Mouse (Mus musculus) liver, embryonic 15.5 days (tissue): ENCODE results near the gene Fer1l5. TPM values are rescaled to one million over a fixed set of nuclear protein-coding genes. Genes with fewer than 3 reads are reported as not detected.

ENCODE experiments used
- ATAC-seq: fragments of 200-750 bp; cut with Nextera tagmentation; 2 replicates; pipeline ENCODE4 v1.8.0; 2017; ENCODE audit warnings: moderate number of reproducible peaks, mild to moderate bottlenecking, moderate library complexity; ENCODE audit not compliant: insufficient read depth
- H3K27ac ChIP-seq: fragments of 300-500 bp; sonication (generic); replicated peaks from 2 replicates; pipeline ENCODE4 v1.5.1; 2015; ENCODE audit warnings: mild to moderate bottlenecking, inconsistent platforms
- H3K27me3 ChIP-seq: fragments of 300-500 bp; sonication (generic); 2 replicates; pipeline ENCODE4 v1.6.1; 2015; ENCODE audit warnings: mild to moderate bottlenecking, inconsistent platforms
- H3K36me3 ChIP-seq: fragments of 300-500 bp; sonication (generic); replicated peaks from 2 replicates; pipeline ENCODE4 v1.6.1; 2015; ENCODE audit warnings: moderate library complexity, mild to moderate bottlenecking, inconsistent platforms
- H3K4me1 ChIP-seq: fragments of 300-500 bp; sonication (generic); replicated peaks from 2 replicates; pipeline ENCODE4 v1.6.1; 2015; ENCODE audit warnings: inconsistent platforms
- H3K4me2 ChIP-seq: fragments of 300-500 bp; sonication (generic); 2 replicates; pipeline ENCODE4 v1.6.1; 2015; ENCODE audit warnings: moderate library complexity, mild to moderate bottlenecking, inconsistent platforms
- H3K4me3 ChIP-seq: fragments of 300-500 bp; sonication (generic); replicated peaks from 2 replicates; pipeline ENCODE4 v1.5.1; 2015; ENCODE audit warnings: mild to moderate bottlenecking, inconsistent platforms
- H3K9ac ChIP-seq: fragments of 300-500 bp; sonication (generic); 2 replicates; pipeline ENCODE4 v1.6.1; 2015; ENCODE audit warnings: moderate library complexity, mild to moderate bottlenecking, inconsistent platforms
- H3K9me3 ChIP-seq: fragments of 300-500 bp; sonication (generic); replicated peaks from 2 replicates; pipeline ENCODE4 v1.6.1; 2016; ENCODE audit warnings: inconsistent platforms
- WGBS: fragments of 180-500 bp; shearing (Covaris S2); methylation state at CpG from one replicate; pipeline ENCODE4 v1.1.7; 2015; ENCODE audit warnings: mixed read lengths; ENCODE audit not compliant: insufficient replicate concordance; 5-methylcytosine and 5-hydroxymethylcytosine counted together
- polyA plus RNA-seq: library from polyadenylated mRNA; unstranded; fragments of >200 nt; fragmentation: Nextera tagmentation; extraction: Ambion mirVana; gene quantifications from 2 replicates; pipeline ENCODE4 v1.2.1, GENCODE M21; 2015

Fer1l5 gene
- polyA plus RNA-seq, 1 experiment from 2014 or later, result 0.23 TPM

DNA sequence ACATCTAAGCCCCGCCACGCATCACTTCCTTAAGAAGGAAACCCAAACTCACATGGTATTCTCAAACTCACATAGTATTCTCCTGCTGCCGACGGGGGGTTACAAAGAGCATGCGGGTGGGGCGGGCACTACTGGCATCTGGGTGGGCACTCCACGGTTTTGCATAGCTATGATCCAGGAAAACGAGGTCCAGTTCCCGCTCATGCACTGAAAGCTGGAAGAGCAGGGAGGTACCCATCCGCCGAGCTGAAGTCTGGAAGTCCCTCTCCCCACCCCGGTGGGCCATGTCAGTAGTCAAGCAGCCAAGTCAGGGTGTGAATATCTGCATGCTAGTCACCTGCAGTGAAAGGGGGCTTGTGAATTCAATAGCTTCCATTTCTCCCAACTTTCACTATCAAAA, 4.4 kb upstream of the Fer1l5 start:
- Histone ChIP-seq H3K9me3 (no peaks in the 10 kb centered on the region), H3K27ac (no peak overlapping the region), H3K36me3 (peaks cover 35% of the 10 kb centered on the region), H3K9ac (peak overlapping the region; percentile 94), H3K27me3 (peaks cover 11% of the 10 kb centered on the region; the same call in 1 of the 2 replicates), H3K4me1 (peaks cover 36% of the 10 kb centered on the region), H3K4me3 (peak overlapping the region; percentile 92), H3K4me2 (peak overlapping the region; percentile 84)
- WGBS, result 47% methylated on average over 12 of the region's 12 CpGs
- ATAC-seq, result no peak

DNA sequence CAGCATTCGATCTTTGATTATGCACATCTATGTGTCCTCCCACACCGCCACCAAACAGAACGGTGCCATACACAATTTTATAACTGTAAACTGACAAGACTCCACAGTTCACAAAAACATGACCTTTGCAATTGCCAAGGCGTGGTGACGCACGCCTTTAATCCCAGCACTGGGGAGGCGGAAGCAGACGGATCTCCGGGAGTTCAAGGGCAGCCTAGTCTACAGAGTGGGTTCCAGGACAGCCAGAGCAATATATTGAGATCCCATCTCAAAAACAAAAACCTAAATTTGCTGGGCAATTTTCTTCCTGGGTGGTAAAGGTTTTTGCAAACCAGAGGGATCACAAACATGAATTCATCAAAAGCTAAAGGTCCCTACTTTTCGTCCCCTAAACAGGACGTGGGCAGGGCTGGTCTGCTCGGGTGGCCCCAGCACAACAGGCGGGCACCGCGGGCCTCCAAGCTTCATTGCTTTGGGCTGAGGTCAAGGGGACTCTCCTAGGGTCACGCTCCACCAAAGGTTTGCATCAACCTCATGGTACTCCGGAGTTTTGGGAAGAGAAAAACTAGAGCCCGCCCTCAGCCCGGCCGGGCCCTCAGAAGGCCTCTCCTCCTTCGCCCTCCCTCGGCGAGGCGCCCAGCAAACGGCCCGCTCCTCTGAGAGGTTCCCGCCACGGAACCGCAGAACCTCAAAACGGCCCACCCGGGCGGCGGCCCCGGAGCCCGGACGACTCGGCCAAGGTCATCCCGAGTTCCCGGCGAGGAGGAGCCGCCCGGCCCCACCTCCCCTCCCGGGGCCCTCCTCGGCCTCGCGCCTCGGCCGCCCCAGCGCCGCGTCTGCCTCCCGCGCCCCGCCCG, 3.8 kb upstream of the Fer1l5 start:
- Histone ChIP-seq H3K27me3 (peaks cover 16% of the 10 kb centered on the region; the same call in 1 of the 2 replicates), H3K9ac (peak overlapping the region; percentile 94), H3K4me1 (peaks cover 36% of the 10 kb centered on the region), H3K27ac (peak overlapping the region; percentile 76), H3K4me2 (peak overlapping the region; percentile 84), H3K36me3 (peaks cover 28% of the 10 kb centered on the region), H3K9me3 (no peaks in the 10 kb centered on the region), H3K4me3 (peak overlapping the region; percentile 92)
- ATAC-seq, result peak; percentile 85
- 3% methylated on average over 46 of the region's 55 CpGs for WGBS

DNA sequence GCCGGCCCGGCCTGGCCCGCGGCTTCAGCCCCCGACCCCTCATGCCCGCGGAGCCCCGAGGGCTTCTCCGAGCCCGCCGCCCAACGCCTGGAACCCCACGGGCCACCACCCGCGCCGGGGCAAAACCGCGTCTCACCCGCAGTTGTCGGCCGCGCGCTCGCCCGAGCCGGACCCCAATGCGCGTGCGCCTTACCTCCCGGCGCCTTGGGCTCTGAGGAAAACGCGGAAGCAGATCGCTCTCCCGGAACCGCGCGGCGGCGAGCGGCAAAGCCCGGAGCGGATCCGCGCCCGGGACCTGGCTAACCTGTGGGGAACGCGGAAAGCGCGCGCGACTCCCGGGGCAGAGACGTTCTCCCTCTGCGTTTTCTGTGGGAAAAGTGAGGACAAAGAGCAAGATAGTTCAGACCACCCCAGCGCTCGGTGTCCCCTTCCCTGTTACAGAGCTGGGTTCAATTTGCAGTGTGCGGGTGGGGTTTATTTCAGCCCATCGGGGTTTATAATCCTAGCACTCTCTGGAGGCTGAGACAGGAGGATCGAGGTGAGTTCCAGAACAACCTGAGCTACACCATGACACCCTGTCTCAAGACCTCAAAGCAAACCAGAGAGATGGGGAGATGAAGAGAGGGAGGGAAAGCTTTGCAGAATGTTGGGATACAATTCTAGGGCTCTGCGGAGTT, 3.0 kb upstream of the Fer1l5 start, which contains the start of gene Kansl3:
Gene Kansl3, minus strand, starts transcription at position 213 of the 677 bp plus-strand sequence.
- peak within 1 kb of the TSS; percentile 76 for H3K27ac ChIP-seq
- H3K27me3 ChIP-seq, result peaks cover 24% of the 10 kb centered on the region
- H3K4me3 ChIP-seq, result peak within 1 kb of the TSS; percentile 92
- peaks cover 21% of the 10 kb centered on the region for H3K36me3 ChIP-seq
- peak within 1 kb of the TSS; percentile 94 for H3K9ac ChIP-seq
- 3% methylated on average over 61 of the region's 61 CpGs for WGBS
- ATAC-seq, result peak; percentile 84
- H3K4me1 ChIP-seq, result peaks cover 36% of the 10 kb centered on the region
- H3K9me3 ChIP-seq, result no peaks in the 10 kb centered on the region
- H3K4me2 ChIP-seq, result peak within 1 kb of the TSS; percentile 84

DNA sequence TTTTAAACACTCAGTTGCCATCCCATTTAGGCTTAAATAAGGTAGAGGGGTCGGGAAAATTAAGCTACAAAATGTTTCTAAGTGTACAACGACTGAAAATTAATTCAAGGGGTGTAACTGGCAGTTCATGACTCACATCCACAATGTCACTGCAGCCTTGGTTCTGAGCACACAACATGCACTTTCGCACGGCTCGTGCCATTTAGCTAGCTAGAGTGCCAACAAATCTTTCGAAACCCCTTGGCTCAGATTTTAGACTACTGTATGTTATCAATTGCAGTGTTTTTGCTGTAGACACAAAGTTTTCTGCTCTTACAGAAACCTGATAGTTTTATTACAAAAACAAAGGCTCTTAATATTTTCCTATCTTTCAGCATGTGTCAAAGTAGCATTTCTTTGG, 1.2 kb upstream of the Fer1l5 start:
- H3K9ac ChIP-seq, result no peak overlapping the region
- ATAC-seq, result no peak
- peaks cover 36% of the 10 kb centered on the region for H3K4me1 ChIP-seq
- 68% methylated on average over 6 of the region's 6 CpGs for WGBS
- no peak overlapping the region for H3K4me3 ChIP-seq
- no peak overlapping the region for H3K4me2 ChIP-seq
- no peaks in the 10 kb centered on the region for H3K9me3 ChIP-seq
- peaks cover 25% of the 10 kb centered on the region for H3K27me3 ChIP-seq
- H3K27ac ChIP-seq, result no peak overlapping the region
- H3K36me3 ChIP-seq, result peaks cover 8% of the 10 kb centered on the region; the same call in 1 of the 2 replicates

DNA sequence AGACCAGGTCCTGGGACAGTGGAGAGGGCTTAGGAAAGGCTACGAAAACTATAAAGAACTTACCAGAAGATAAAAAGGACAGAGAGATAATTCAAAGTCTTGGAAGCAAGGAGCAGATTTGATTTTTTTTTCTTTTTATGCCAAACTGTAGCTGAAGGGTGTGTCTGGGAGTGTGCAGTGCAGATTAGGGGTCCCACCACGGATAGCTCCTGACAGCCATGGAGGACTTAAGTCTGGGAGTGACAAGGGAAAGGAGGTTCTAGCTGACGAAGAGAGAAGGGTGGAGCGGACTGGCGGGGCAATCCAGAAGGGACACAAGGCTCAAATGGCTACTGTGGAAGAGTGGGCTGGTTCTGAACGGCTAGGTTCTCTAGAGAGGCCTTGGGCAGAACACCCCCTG, 6.8 kb downstream of the Fer1l5 start:
- ATAC-seq, result no peak
- Histone ChIP-seq H3K4me3 (no peak overlapping the region), H3K36me3 (no peaks in the 10 kb centered on the region), H3K4me2 (no peak overlapping the region), H3K9ac (no peak overlapping the region), H3K27ac (no peak overlapping the region), H3K9me3 (no peaks in the 10 kb centered on the region), H3K4me1 (peaks cover 14% of the 10 kb centered on the region; the same call in 1 of the 2 replicates), H3K27me3 (peaks cover 9% of the 10 kb centered on the region)
- WGBS, result 31% methylated on average over 6 of the region's 6 CpGs

DNA sequence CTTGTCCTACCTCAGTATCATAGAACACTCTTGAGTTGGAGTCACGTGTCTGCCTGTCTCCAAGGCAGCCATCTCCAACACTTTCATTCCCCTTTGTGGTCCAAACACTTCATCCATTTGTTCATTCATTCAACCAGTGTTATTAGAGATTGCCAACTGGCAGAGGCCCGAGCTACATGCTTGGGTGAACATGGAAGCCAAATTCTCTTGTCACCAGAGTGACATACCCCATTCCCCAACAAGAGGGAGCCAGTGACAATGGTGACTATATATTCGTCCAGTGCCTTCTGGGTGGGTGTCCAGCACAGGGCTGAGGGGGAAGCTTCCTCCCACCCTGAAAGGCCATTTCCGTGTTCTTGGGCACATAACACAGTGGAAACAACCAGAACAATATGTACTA, 7.5 kb downstream of the Fer1l5 start:
- ATAC-seq, result no peak
- Histone ChIP-seq H3K4me3 (no peak overlapping the region), H3K27ac (no peak overlapping the region), H3K4me1 (peaks cover 14% of the 10 kb centered on the region; the same call in 1 of the 2 replicates), H3K36me3 (no peaks in the 10 kb centered on the region), H3K9ac (no peak overlapping the region), H3K4me2 (no peak overlapping the region), H3K9me3 (no peaks in the 10 kb centered on the region), H3K27me3 (peaks cover 5% of the 10 kb centered on the region)
- 41% methylated on average over 4 of the region's 4 CpGs for WGBS

DNA sequence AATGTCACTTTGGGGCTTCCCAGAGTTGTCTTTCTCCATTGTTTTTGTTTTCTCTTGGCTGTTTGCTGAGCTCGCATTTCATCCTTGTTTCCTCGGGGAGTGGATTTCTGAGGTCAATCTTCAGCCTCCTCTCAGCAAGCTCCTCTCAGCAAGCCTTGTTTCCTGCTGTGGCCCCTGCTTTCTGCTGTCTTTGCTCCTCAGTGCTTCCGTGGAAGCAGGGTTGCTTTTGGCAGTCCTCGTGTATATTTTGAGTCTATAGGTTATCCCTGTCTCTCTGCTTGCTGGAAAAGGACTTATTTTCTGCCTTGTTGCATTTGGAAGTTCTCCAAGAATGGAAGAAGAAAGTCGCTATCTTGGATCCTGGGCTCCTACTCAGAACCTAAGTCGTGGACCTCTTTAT, 24.9 kb downstream of the Fer1l5 start:
- Histone ChIP-seq H3K9me3 (no peaks in the 10 kb centered on the region), H3K36me3 (no peaks in the 10 kb centered on the region), H3K4me1 (no peaks in the 10 kb centered on the region), H3K27me3 (no peaks in the 10 kb centered on the region), H3K27ac (no peak overlapping the region), H3K9ac (no peak overlapping the region), H3K4me3 (no peak overlapping the region), H3K4me2 (no peak overlapping the region)
- WGBS, result 29% methylated on average over 6 of the region's 6 CpGs
- no peak for ATAC-seq

DNA sequence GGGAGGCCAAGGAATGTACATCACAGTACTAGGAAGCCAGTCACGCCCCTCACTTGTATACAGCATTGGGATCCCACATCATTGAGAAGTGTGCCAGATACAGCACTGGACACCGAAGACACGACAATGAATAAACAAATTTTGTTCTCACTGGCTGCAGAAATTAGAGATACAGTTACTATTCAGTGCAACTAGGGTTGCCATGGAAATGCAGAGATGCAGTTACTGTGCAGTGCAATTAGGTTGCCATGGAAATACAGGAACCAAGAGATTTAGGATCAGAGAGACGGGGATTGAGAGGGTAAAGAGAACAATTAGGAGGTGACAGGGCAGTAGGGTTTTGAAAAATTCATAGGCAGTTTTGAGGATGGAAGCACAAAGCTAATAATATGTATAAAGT, 29.4 kb downstream of the Fer1l5 start:
- no peaks in the 10 kb centered on the region for H3K9me3 ChIP-seq
- WGBS, result 65% methylated on average over 4 of the region's 4 CpGs

DNA sequence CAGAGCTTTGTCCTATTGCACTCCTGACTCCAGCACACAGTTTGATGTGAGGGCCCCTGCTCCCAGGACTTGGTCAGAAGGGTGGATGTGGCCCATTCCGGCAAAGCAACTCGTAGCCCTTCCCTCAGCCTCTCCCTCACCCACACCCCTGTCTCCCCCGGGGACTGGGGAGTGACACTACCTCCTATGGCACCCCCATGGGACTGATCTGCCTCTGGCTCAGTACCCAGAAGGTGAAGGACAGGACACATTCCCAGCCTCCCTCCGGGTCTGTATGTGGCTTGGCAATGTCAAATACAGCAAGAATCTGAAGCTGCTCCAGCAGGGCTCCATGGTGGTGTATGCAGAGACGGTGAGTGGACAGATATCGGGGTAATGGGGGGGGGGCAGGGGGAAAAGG, 32.4 kb downstream of the Fer1l5 start:
- no peak overlapping the region for H3K9ac ChIP-seq
- H3K4me2 ChIP-seq, result no peak overlapping the region
- H3K4me3 ChIP-seq, result no peak overlapping the region
- no peaks in the 10 kb centered on the region for H3K4me1 ChIP-seq
- 63% methylated on average over 6 of the region's 6 CpGs for WGBS
- ATAC-seq, result no peak
- no peaks in the 10 kb centered on the region for H3K27me3 ChIP-seq
- H3K36me3 ChIP-seq, result no peaks in the 10 kb centered on the region
- H3K27ac ChIP-seq, result no peak overlapping the region
- no peaks in the 10 kb centered on the region for H3K9me3 ChIP-seq

More for the DNA sequence above, 29.4 kb downstream of the Fer1l5 start:
- ATAC-seq, result no peak
- Histone ChIP-seq H3K27ac (no peak overlapping the region), H3K4me1 (no peaks in the 10 kb centered on the region), H3K9ac (no peak overlapping the region), H3K36me3 (no peaks in the 10 kb centered on the region), H3K4me3 (no peak overlapping the region), H3K27me3 (no peaks in the 10 kb centered on the region), H3K4me2 (no peak overlapping the region)

DNA sequence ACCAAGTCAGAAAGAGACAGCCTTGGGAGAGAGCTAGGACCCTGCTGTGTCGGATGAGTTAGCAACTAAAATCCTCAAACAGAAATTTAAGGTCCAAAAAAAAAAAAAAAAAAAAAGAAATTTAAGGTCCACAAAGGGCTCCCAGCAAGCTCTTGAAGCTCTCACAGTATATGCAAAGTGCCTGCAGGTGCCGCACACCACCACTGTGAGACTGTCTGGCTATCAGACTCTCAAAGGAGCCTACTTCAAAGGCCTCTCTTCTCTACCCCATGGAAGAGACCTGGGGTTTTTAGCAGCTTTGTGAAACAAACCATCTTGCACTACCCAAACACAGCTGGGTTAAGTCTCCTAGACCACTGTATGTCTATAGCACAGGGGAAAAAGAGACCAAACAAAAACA, 57.4 kb downstream of the Fer1l5 start:
- Histone ChIP-seq H3K36me3 (peaks cover 59% of the 10 kb centered on the region), H3K27me3 (no peaks in the 10 kb centered on the region), H3K9me3 (no peaks in the 10 kb centered on the region), H3K4me1 (no peaks in the 10 kb centered on the region), H3K27ac (no peak overlapping the region), H3K4me3 (no peak overlapping the region), H3K4me2 (no peak overlapping the region), H3K9ac (no peak overlapping the region)
- no peak for ATAC-seq
- 74% methylated on average over 2 of the region's 2 CpGs for WGBS

DNA sequence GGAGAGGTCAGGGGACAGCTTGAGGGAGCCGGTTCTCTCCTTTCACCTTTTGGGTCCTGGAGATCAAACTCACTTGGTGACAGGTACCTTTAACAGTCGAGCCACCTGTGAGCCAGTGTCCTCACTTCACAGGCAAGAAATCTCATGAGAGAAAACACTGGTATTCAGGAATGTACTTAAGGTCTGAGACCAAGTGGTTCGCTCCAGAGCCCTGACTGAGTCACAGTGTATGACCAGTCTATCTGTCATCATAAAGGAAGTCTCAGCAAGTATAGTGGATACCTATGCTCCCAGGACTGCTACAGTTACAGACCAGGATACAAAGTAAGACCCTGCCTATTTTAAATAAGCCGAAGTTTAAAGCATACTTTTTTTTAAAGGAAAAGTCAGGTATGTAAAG, 60.9 kb downstream of the Fer1l5 start:
- H3K4me1 ChIP-seq, result no peaks in the 10 kb centered on the region
- no peak overlapping the region for H3K4me3 ChIP-seq
- no peak for ATAC-seq
- peaks cover 54% of the 10 kb centered on the region for H3K36me3 ChIP-seq
- no peaks in the 10 kb centered on the region for H3K9me3 ChIP-seq
- no peak overlapping the region for H3K4me2 ChIP-seq
- no peak overlapping the region for H3K27ac ChIP-seq
- WGBS, result 67% methylated on average over 4 of the region's 4 CpGs
- H3K27me3 ChIP-seq, result no peaks in the 10 kb centered on the region
- H3K9ac ChIP-seq, result no peak overlapping the region
